Mouse (Mus musculus) lung, postnatal 0 days (tissue): ENCODE measurements around the gene Tubb3.

Source experiments
- CTCF ChIP-seq: IDR thresholded peaks from 2 replicates; pipeline ENCODE4 v1.5.1; 2016; ENCODE audit warnings: antibody characterized with exemption, mild to moderate bottlenecking
- EP300 ChIP-seq: IDR thresholded peaks from 2 replicates; pipeline ENCODE4 v1.6.1; 2016; ENCODE audit warnings: antibody characterized with exemption, mild to moderate bottlenecking, control low read depth

GRCm38 (mm10) chr8:123450783-123451182 is 39.6 kb downstream of the Tubb3 start:
- TF ChIP-seq CTCF (no peak), EP300 (no peak)
